Mouse (Mus musculus) MEL (cell line): ENCODE data around the gene Flnc. TPM values are rescaled to one million over a fixed set of nuclear protein-coding genes. Genes with fewer than 3 reads are reported as not detected.

Source experiments
- DNase-seq: peaks from one replicate; pipeline ENCODE4 v3.0.0; 2011; ENCODE audit warnings: low read depth, low spot score
- H3K27ac ChIP-seq: 2 replicates; pipeline ENCODE4 v1.5.1; 2012; ENCODE audit warnings: low read depth, mild to moderate bottlenecking, control low read depth, low read length, moderate library complexity; ENCODE audit not compliant: control insufficient read depth
- H3K27me3 ChIP-seq, 2 experiments: fragments of 150-350 bp in 1 of 2; sonication (generic) in 1 of 2; 2 replicates each; pipeline ENCODE4 v1.6.1; 2012; ENCODE audit warnings: low read length in 2 of 2, mild to moderate bottlenecking in 2 of 2, improper control_type of control experiment in 1 of 2, moderate library complexity in 1 of 2; ENCODE audit not compliant: insufficient read depth in 2 of 2, control insufficient read depth in 1 of 2
- H3K36me3 ChIP-seq, 2 experiments: 2 replicates each; pipeline ENCODE4 v1.6.1; 2012 to 2014; ENCODE audit warnings: low read length in 2 of 2, improper control_type of control experiment in 1 of 2, inconsistent platforms in 1 of 2, mild to moderate bottlenecking in 1 of 2; ENCODE audit not compliant: insufficient read depth in 2 of 2, control insufficient read depth in 1 of 2
- H3K4me1 ChIP-seq, 2 experiments: fragments of 150-350 bp in 1 of 2; sonication (generic) in 1 of 2; 2 replicates each; pipeline ENCODE4 v1.6.1; 2012; ENCODE audit warnings: low read length in 2 of 2, improper control_type of control experiment in 1 of 2, mild to moderate bottlenecking in 1 of 2; ENCODE audit not compliant: insufficient read depth in 2 of 2, control insufficient read depth in 1 of 2
- H3K4me3 ChIP-seq, 2 experiments: fragments of 150-350 bp in 1 of 2; sonication (generic) in 1 of 2; 2 replicates each; pipeline ENCODE4 v1.5.1; 2012; ENCODE audit warnings: low read depth in 2 of 2, low read length in 2 of 2, mild to moderate bottlenecking in 2 of 2, moderate library complexity in 2 of 2, control low read depth in 1 of 2, improper control_type of control experiment in 1 of 2; ENCODE audit not compliant: control insufficient read depth in 1 of 2, insufficient read depth in 1 of 2
- H3K79me2 ChIP-seq: 2 replicates; pipeline ENCODE4 v1.6.1; 2012; ENCODE audit warnings: mild to moderate bottlenecking, low read length, moderate library complexity; ENCODE audit not compliant: control insufficient read depth, poor library complexity, insufficient read depth
- H3K9ac ChIP-seq: 2 replicates; pipeline ENCODE4 v1.6.1; 2012; ENCODE audit warnings: low read depth, mild to moderate bottlenecking, control low read depth, low read length, moderate library complexity; ENCODE audit not compliant: control insufficient read depth, poor library complexity, severe bottlenecking
- H3K9me3 ChIP-seq: fragments of 150-350 bp; sonication (generic); replicated peaks from 2 replicates; pipeline ENCODE4 v1.6.1; 2012; ENCODE audit warnings: mild to moderate bottlenecking, low read length, improper control_type of control experiment, moderate library complexity; ENCODE audit not compliant: insufficient read depth
- BHLHE40 ChIP-seq: IDR thresholded peaks from 2 replicates; pipeline ENCODE4 v1.6.1; 2012; ENCODE audit warnings: low read depth, mild to moderate bottlenecking, inconsistent platforms, low read length, improper control_type of control experiment, borderline replicate concordance
- CHD1 ChIP-seq: IDR thresholded peaks from 2 replicates; pipeline ENCODE4 v1.6.1; 2012; ENCODE audit warnings: low read depth, mild to moderate bottlenecking, inconsistent platforms, low read length, improper control_type of control experiment
- CHD2 ChIP-seq: IDR thresholded peaks from 2 replicates; pipeline ENCODE4 v1.6.1; 2011; ENCODE audit warnings: low read length, improper control_type of control experiment
- E2F4 ChIP-seq: IDR thresholded peaks from 2 replicates; pipeline ENCODE4 v1.6.1; 2011; ENCODE audit warnings: low read depth, low read length, improper control_type of control experiment, borderline replicate concordance
- GABPA ChIP-seq: IDR thresholded peaks from 2 replicates; pipeline ENCODE4 v1.6.1; 2012; ENCODE audit warnings: low read depth, mild to moderate bottlenecking, inconsistent platforms, low read length, improper control_type of control experiment, moderate library complexity
- GATA1 ChIP-seq: IDR thresholded peaks from 2 replicates; pipeline ENCODE4 v1.6.1; 2011; ENCODE audit warnings: low read depth, low read length, improper control_type of control experiment
- MAFK ChIP-seq: IDR thresholded peaks from 2 replicates; pipeline ENCODE4 v1.6.1; 2011; ENCODE audit warnings: low read depth, mild to moderate bottlenecking, low read length, improper control_type of control experiment, borderline replicate concordance
- MAX ChIP-seq: IDR thresholded peaks from 2 replicates; pipeline ENCODE4 v1.6.1; 2011; ENCODE audit warnings: low read length, improper control_type of control experiment
- MXI1 ChIP-seq: IDR thresholded peaks from 2 replicates; pipeline ENCODE4 v1.6.1; 2011; ENCODE audit warnings: mild to moderate bottlenecking, low read depth, low read length, improper control_type of control experiment
- MYC ChIP-seq: IDR thresholded peaks from 2 replicates; pipeline ENCODE4 v1.6.1; 2011; ENCODE audit warnings: low read depth, mild to moderate bottlenecking, low read length, improper control_type of control experiment, moderate library complexity
- NELFE ChIP-seq: IDR thresholded peaks from 2 replicates; pipeline ENCODE4 v1.6.1; 2011; ENCODE audit warnings: low read depth, low read length, improper control_type of control experiment
- NRF1 ChIP-seq: IDR thresholded peaks from 2 replicates; pipeline ENCODE4 v1.6.1; 2014; ENCODE audit warnings: low read depth, mild to moderate bottlenecking, inconsistent platforms, low read length, improper control_type of control experiment, moderate library complexity; ENCODE audit not compliant: poor library complexity, insufficient read depth, severe bottlenecking
- POLR2A ChIP-seq, 2 experiments: IDR thresholded peaks; 2 replicates each; pipeline ENCODE4 v1.6.1; 2011 to 2012; ENCODE audit warnings: low read length in 2 of 2, mild to moderate bottlenecking in 2 of 2, control low read depth in 1 of 2, improper control_type of control experiment in 1 of 2, low read depth in 1 of 2, moderate library complexity in 1 of 2; ENCODE audit not compliant: control insufficient read depth in 1 of 2, insufficient read depth in 1 of 2, poor library complexity in 1 of 2
- RAD21 ChIP-seq: IDR thresholded peaks from 2 replicates; pipeline ENCODE4 v1.6.1; 2011; ENCODE audit warnings: mild to moderate bottlenecking, low read depth, low read length, improper control_type of control experiment
- TBP ChIP-seq: IDR thresholded peaks from 2 replicates; pipeline ENCODE4 v1.8.0; 2011; ENCODE audit warnings: low read depth, low read length, improper control_type of control experiment
- TCF12 ChIP-seq: IDR thresholded peaks from 2 replicates; pipeline ENCODE4 v1.6.1; 2014; ENCODE audit warnings: low read depth, mild to moderate bottlenecking, inconsistent platforms, low read length, improper control_type of control experiment, moderate library complexity
- UBTF ChIP-seq: IDR thresholded peaks from 2 replicates; pipeline ENCODE4 v1.6.1; 2012; ENCODE audit warnings: low read depth, mild to moderate bottlenecking, inconsistent platforms, low read length, improper control_type of control experiment, moderate library complexity, borderline replicate concordance; ENCODE audit not compliant: insufficient read depth
- USF2 ChIP-seq, 2 experiments: IDR thresholded peaks; 2 replicates each; pipeline ENCODE4 v1.6.1; 2011 to 2012; ENCODE audit warnings: improper control_type of control experiment in 2 of 2, low read length in 2 of 2, borderline replicate concordance in 1 of 2, inconsistent platforms in 1 of 2, low read depth in 1 of 2, mild to moderate bottlenecking in 1 of 2; ENCODE audit not compliant: insufficient read depth in 1 of 2
- ZC3H11A ChIP-seq: IDR thresholded peaks from 2 replicates; pipeline ENCODE4 v1.6.1; 2012; ENCODE audit warnings: low read depth, mild to moderate bottlenecking, inconsistent platforms, low read length, improper control_type of control experiment
- ZMIZ1 ChIP-seq: IDR thresholded peaks from 2 replicates; pipeline ENCODE4 v1.6.1; 2012; ENCODE audit warnings: low read depth, mild to moderate bottlenecking, inconsistent platforms, low read length, improper control_type of control experiment, moderate library complexity
- ZNF384 ChIP-seq: IDR thresholded peaks from 2 replicates; pipeline ENCODE4 v1.6.1; 2012; ENCODE audit warnings: low read depth, mild to moderate bottlenecking, inconsistent platforms, low read length, improper control_type of control experiment
- polyA plus RNA-seq, 2 experiments: library from polyadenylated mRNA; stranded (reverse) in 1 of 2; unstranded in 1 of 2; fragments of >175 nt in 1 of 2; fragments of >200 nt in 1 of 2; gene quantifications; 2 replicates each; pipeline versions ENCODE4 v1.2.1 to v1.2.4; 2012; ENCODE audit warnings: low replicate concordance in 2 of 2, low read depth in 1 of 2; ENCODE audit not compliant: insufficient read length in 2 of 2, insufficient read depth in 1 of 2, missing spikeins in 1 of 2
- total RNA-seq: library from RNA; depleted of rRNA; stranded (reverse); fragments of 300-350 nt; gene quantifications from 2 replicates; pipeline ENCODE4 v1.2.3, GENCODE M21; 2012

Flnc gene
- total and polyA plus RNA-seq, 3 experiments = 0.27 to 0.31 TPM; not detected in 1

DNA sequence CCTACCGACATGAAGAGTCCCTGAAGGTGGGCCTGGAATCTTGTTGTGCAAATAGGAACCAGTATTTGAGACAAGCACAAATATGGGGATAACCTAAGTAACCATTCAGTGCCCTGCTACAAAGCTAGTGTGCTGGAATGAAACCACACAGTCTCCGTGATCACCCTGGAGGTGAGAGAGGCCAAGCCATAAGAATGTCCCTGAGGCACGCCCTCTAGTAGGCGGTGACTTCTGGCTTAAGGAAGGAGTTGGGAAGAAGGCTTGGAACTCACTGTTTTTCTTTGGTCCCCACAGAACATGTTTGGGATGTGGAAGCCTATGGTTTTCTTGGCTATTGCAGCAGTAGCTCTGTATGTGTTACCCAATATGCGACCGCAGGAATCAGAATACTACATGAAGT lies 6.7 kb upstream of the Flnc start:
- peaks cover 0 to 12% of the 10 kb centered on the region in 2 experiments; a peak in 1 of 4 replicates for H3K4me1 ChIP-seq
- H3K79me2 ChIP-seq = no peaks in the 10 kb centered on the region
- no peaks in the 10 kb centered on the region for H3K9me3 ChIP-seq
- TF ChIP-seq MYC (no peak), GATA1 (no peak), CHD2 (no peak), MXI1 (no peak), ZC3H11A (no peak), RAD21 (no peak), NELFE (no peak), CHD1 (no peak), GABPA (no peak), E2F4 (no peak)
- TF ChIP-seq, all 39 proteins: peak for 0
- no peak overlapping the region for H3K4me3 ChIP-seq
- no peak overlapping the region for H3K27ac ChIP-seq
- H3K9ac ChIP-seq = no peak overlapping the region
- H3K27me3 ChIP-seq = peaks cover 1 to 19% of the 10 kb centered on the region in 2 experiments; a peak in 3 of 4 replicates
- no peak for DNase-seq
- H3K36me3 ChIP-seq = no peaks in the 10 kb centered on the region; a peak in 1 of 4 replicates

- no peak overlapping the region for H3K27ac ChIP-seq
- H3K4me3 ChIP-seq = no peak overlapping the region
- H3K36me3 ChIP-seq = no peaks in the 10 kb centered on the region; a peak in 1 of 4 replicates
- TF ChIP-seq ZNF384 (no peak), BHLHE40 (no peak), GABPA (no peak), USF2 (IDR thresholded peaks at IDR 0.05; ENCODE audit: borderline replicate concordance in 1 of 2, insufficient read depth in 1 of 2, low read depth in 1 of 2, low read length in 2 of 2) (no peak)
- peaks cover 0 to 12% of the 10 kb centered on the region in 2 experiments; a peak in 1 of 4 replicates for H3K4me1 ChIP-seq
- no peaks in the 10 kb centered on the region for H3K9me3 ChIP-seq
- H3K79me2 ChIP-seq = no peaks in the 10 kb centered on the region
- H3K9ac ChIP-seq = no peak overlapping the region
- no peak for DNase-seq
- H3K27me3 ChIP-seq = peaks cover 0 to 6% of the 10 kb centered on the region in 2 experiments; a peak in 1 of 4 replicates
These were observed 4.9 kb upstream of the Flnc start for GRCm38 (mm10) chr6:29428171-29428570.

GRCm38 (mm10) chr6:29430681-29431420 lies 2.2 kb upstream of the Flnc start:
- Histone ChIP-seq H3K27ac (no peak overlapping the region), H3K36me3 (peaks cover 0 to 3% of the 10 kb centered on the region in 2 experiments; a peak in 1 of 4 replicates), H3K27me3 (no peaks in the 10 kb centered on the region), H3K9me3 (no peaks in the 10 kb centered on the region), H3K9ac (peak overlapping the region; percentile 10; the same call in 1 of the 2 replicates), H3K79me2 (no peaks in the 10 kb centered on the region), H3K4me1 (peaks cover 0 to 24% of the 10 kb centered on the region in 2 experiments; a peak in 3 of 4 replicates), H3K4me3 (no peak overlapping the region)
- DNase-seq = no peak
- no peak for TF ChIP-seq BHLHE40
- TF ChIP-seq CHD2 = no peak
- no peak for TF ChIP-seq TCF12
- no peak for TF ChIP-seq ZMIZ1
- TF ChIP-seq TBP = no peak
- TF ChIP-seq MAX = no peak
- TF ChIP-seq MAFK = no peak
- no peak for TF ChIP-seq RAD21
- TF ChIP-seq NRF1 = no peak
- TF ChIP-seq ZC3H11A = no peak
- no peak for TF ChIP-seq POLR2A (IDR thresholded peaks at IDR 0.05; ENCODE audit: control insufficient read depth in 1 of 2, insufficient read depth in 1 of 2, low read depth in 1 of 2, low read length in 2 of 2, poor library complexity in 1 of 2)
- no peak for TF ChIP-seq UBTF
